35 mouse cellular contexts compared by ENCODE assay signal in genomic region chr6:39936590-39936989, GRCm38 (mm10).
"Had no signal": no experiment of that assay in that cellular context is flagged by ENCODE, and none has a peak within 500 bp of the region (broad histone marks: within the 10 kb centered on the region; RNA-seq: fewer than 3 reads in every experiment).

No protein-coding gene starts in this region.

- H3K4me1 ChIP-seq: heart, embryonic 10.5 days; heart, embryonic 12.5 days; heart, embryonic 13.5 days; heart, embryonic 15.5 days; hindbrain, embryonic 10.5 days; hindbrain, embryonic 12.5 days; hindbrain, embryonic 13.5 days; hindbrain, embryonic 15.5 days; intestine, embryonic 15.5 days; kidney, embryonic 15.5 days had no signal

- H3K4me3 ChIP-seq: heart, embryonic 10.5 days; heart, embryonic 12.5 days; heart, embryonic 13.5 days; heart, embryonic 15.5 days; hindbrain, embryonic 10.5 days; hindbrain, embryonic 12.5 days; hindbrain, embryonic 13.5 days; hindbrain, embryonic 15.5 days; intestine, embryonic 15.5 days; kidney, embryonic 15.5 days; layer of hippocampus, adult 2 months had no signal

- H3K36me3 ChIP-seq: heart, embryonic 10.5 days; heart, embryonic 12.5 days; heart, embryonic 13.5 days; heart, embryonic 15.5 days; hindbrain, embryonic 10.5 days; hindbrain, embryonic 12.5 days; hindbrain, embryonic 13.5 days; hindbrain, embryonic 15.5 days; intestine, embryonic 15.5 days; kidney, embryonic 15.5 days had no signal

- H3K9ac ChIP-seq: heart, embryonic 12.5 days; heart, embryonic 13.5 days; heart, embryonic 15.5 days; hindbrain, embryonic 12.5 days; hindbrain, embryonic 13.5 days; hindbrain, embryonic 14.5 days; hindbrain, embryonic 15.5 days; intestine, embryonic 15.5 days; kidney, embryonic 15.5 days had no signal

- H3K4me2 ChIP-seq: heart, embryonic 11.5 days; heart, embryonic 12.5 days; heart, embryonic 13.5 days; heart, embryonic 15.5 days; hindbrain, embryonic 12.5 days; hindbrain, embryonic 13.5 days; hindbrain, embryonic 14.5 days; hindbrain, embryonic 15.5 days; intestine, embryonic 15.5 days; kidney, embryonic 15.5 days had no signal

- H3K9me3 ChIP-seq: heart, embryonic 10.5 days; heart, embryonic 12.5 days; heart, embryonic 13.5 days; heart, embryonic 15.5 days; hindbrain, embryonic 10.5 days; hindbrain, embryonic 12.5 days; hindbrain, embryonic 13.5 days; hindbrain, embryonic 15.5 days; intestine, embryonic 15.5 days; kidney, embryonic 15.5 days had no signal

- DNase-seq: heart, postnatal 10 days; heart, postnatal 14 days; heart, postnatal 36 days; heart, postnatal 4 days; kidney, adult 11 months; kidney, adult 18-20 months; kidney, adult 2 months; kidney, adult 8-10 months; kidney, adult 9 months; kidney, postnatal 10 days; kidney, postnatal 14 days; kidney, postnatal 25 days; kidney, postnatal 36 days; kidney, postnatal 4 days; layer of hippocampus, adult 9-11 months; layer of hippocampus, postnatal 36 days had no signal

- ATAC-seq: hindbrain, embryonic 16.5 days; hindbrain, postnatal 0 days; inflammation-experienced regulatory T-cells, adult 6 months; intestine, embryonic 15.5 days; intestine, embryonic 16.5 days; intestine, postnatal 0 days had no signal

- H3K27me3 ChIP-seq: heart, embryonic 12.5 days; heart, embryonic 13.5 days; heart, embryonic 15.5 days; hindbrain, embryonic 12.5 days; hindbrain, embryonic 13.5 days; hindbrain, embryonic 15.5 days; intestine, embryonic 15.5 days; kidney, embryonic 15.5 days had no signal

- H3K27ac ChIP-seq: heart, embryonic 10.5 days; heart, embryonic 13.5 days; heart, embryonic 15.5 days; hindbrain, embryonic 10.5 days; hindbrain, embryonic 12.5 days; hindbrain, embryonic 13.5 days; hindbrain, embryonic 14.5 days; hindbrain, embryonic 15.5 days; hindbrain, postnatal 0 days; intestine, embryonic 15.5 days; kidney, embryonic 15.5 days; kidney, postnatal 0 days; layer of hippocampus, adult 2 months had no signal
